Mouse (Mus musculus) right cerebral cortex, postnatal 10 days (tissue): ENCODE results near the gene Spata7.

Experiments
- DNase-seq, 2 experiments: peaks; one replicate each; pipeline ENCODE4 v3.0.0; 2021; ENCODE audit warnings: low spot score in 2 of 2

Gene Spata7

GRCm38 (mm10) chr12:98673879-98674278, 45.9 kb downstream of the Spata7 start:
- no peak for DNase-seq

- DNase-seq, result peak; percentile 82 to 88
Observed at GRCm38 (mm10) chr12:98674627-98675143, 46.7 kb downstream of the Spata7 start.

DNA sequence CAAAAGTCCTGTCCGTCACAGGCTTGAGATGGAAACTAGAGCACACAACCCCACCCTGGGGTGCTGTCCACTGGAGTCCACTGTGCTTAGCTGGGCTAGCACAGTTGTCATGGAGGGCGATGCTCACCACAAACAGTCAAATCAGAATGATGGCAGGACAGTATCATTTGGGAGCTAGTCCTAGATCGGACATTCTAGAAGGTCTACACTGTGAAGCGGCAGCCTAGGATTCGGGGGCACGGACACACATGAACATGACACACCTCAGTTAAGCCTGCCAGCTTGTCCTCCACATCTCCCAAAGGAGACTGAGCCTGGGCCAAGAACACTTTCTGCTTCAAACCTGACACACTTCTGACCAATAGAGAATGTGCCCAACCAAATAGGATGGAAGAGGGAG, 48.9 kb downstream of the Spata7 start:
- DNase-seq, result no peak

DNA sequence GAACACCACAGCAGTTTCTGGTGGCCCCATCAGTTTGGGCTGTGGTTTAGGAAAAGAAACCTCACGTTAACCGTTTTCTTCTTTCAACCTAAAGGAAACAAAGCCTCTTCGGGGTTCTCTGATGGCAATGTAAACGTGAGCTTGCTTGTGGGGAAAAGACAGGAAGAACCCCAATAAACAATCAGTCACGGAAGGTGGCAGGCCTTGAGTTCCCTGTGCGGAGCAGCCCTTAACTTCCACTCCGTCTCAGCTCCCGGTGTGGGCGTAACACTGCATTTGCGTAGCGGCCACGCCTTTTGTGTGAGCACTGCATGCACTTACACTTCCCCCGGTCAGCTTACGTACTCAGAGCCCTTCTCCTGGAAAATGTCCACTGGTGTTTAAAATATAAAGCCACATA, 49.4 kb downstream of the Spata7 start:
- DNase-seq, result no peak

DNA sequence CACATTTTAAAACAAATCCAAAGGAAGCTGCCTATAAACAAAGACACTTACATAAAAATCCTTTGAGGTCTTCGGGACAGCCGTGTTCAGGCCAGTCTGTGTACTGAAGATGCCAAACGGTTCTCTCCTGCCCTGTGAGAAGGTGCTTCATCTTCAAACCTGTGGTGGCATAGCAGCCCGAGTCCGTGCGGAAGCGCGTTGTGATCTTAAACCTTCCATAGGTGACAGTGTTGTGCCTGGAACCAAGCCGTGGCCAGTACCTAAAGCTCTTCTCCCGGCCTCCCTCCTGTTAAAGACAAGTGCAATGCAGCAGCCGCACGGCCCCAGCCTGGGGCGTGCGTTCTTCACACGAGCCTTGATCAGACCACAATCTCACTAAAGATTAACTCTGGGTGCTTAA, 51.9 kb downstream of the Spata7 start:
- no peak for DNase-seq

DNA sequence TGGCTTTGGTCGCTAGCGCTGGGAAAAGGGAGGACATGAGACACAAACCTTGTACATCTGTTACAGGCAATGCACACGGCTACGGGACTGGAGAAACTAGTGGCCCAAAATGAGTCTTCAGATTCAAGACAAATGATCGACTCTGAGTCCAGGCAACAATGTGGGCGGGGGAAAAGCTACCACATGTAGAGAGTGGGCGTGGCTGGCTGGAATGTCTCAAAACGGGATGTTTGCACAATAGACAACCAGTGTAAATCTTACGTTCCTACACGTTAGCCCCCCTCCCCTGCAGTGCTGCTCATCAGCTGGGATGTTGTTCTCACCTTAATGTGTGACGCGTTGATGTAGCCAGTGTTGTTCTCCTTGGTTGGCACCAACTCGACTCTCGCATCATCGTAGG, 54.2 kb downstream of the Spata7 start:
- DNase-seq, result no peak

- no peak for DNase-seq
Observed at GRCm38 (mm10) chr12:98683171-98683570, 55.2 kb downstream of the Spata7 start.

DNA sequence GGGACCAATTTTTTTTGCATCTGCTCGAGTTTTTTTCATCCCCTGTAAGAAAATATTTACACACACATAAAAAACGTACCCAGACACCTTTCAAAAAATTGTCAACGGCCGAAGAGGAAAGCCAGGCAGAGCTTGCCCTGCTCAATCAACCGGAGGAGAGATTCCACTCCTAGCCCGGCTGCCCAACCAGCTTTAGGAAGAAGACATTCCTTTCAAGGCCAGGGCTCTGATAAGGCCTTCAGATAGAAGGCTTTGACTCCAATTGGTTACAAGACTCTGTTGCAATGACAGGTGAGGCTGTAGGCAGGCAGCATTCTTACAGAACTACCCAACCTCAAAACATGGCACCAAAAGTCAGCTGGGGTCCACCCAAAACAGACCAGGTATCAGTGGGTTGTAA, 55.6 kb downstream of the Spata7 start:
- no peak for DNase-seq

DNA sequence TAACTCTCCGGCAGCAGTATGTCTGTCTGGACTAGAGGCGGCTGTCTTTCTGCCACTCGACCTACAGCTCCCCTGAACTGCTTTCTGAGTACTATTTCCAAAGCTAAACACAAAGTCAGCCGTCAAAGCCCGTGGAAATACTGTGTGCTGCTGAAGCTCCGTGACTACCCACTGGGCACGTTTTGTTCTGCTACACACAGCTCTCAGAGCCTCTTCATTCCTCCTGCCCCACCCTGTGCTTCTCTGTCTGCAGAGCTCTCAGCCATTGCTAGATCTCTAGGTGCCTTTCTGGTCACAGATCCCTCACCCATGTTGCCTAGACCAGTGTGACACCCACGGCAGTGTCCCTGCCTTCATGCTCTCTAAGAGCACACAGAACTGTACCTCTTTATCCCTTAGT, 62.3 kb downstream of the Spata7 start:
- no peak for DNase-seq

- DNase-seq, result peak in 1 of 2 experiments; percentile 51
Observed at GRCm38 (mm10) chr12:98697202-98697601, 69.2 kb downstream of the Spata7 start.

DNA sequence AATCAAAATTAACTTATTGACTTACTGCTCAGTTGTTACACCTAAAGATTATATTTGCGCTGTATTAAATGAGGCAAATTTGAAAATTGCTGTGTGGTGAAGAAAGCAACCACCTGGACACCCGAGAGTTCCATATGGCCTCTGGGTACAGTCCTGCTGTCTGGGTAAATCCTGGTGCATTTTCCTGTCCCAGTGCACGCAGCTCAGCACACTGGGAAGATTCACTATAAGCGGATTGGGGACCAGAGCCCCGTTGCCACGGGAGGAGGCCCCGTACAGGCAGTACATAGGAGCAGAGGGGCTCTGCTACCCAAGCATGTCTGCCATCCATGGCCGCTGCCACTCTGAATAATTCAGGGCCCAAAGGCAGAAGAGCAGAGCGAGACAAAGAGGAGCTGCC, 73.6 kb downstream of the Spata7 start:
- no peak for DNase-seq

DNA sequence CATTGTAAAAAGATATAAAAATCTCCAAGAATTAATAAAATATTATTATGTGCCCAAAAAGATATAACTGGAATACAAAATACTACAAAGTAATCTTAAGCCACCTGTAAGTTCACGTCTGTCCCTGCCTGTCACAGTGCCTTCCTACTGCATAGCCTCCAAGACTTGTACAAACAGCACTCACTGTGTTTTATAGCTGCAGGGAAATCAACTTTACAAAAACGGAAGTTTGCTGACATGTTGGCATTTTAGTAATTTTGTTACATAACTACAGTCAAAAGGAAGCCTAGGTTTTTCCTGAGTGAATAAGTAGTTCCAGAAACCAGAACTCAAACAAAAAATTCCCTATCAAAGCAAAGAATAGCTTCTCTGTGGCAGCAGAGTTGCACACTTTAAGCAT, 75.6 kb downstream of the Spata7 start:
- no peak for DNase-seq

DNA sequence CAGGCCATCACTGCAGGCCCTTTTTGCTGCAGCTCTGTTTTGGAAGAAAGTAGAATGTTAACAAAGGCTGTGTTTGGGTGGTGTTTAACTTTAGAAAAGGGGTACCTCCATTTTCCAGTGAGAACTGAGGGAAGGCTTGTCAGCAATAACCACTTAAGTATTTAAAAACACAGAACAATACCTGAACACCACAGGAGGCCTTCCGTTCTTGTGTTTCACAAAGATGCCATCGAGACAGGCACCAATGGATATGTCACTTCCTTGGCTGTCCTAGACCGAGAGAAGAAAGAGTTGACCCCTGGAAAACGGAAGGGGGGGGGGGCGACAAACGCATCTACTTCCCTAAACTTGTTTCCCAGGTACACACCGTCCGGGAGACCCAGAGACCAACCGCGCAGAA, 76.0 kb downstream of the Spata7 start:
- DNase-seq, result no peak

DNA sequence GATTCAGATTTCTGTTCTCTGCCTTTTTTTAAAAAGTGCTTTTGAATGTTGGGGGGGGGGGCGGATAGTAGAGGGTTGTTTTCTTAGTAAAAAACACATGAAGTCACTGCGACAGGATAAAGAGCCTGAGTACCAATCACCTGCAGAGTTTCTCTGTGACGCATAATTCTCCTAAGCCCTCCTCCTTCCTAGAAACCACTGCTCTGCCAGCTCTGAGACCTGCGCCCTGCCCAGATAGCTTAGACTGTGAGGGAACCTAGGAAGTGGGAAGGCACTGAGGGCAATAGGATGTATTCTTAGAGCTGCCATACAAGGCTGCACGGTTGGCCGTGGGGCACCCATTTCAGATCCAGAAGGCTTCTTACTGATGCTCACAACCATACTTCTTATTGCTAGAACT, 84.9 kb downstream of the Spata7 start:
- no peak for DNase-seq

- DNase-seq, result no peak
Observed at GRCm38 (mm10) chr12:98713621-98714103, 85.7 kb downstream of the Spata7 start.

- DNase-seq, result no peak
Observed at GRCm38 (mm10) chr12:98714757-98715156, 86.8 kb downstream of the Spata7 start.

DNA sequence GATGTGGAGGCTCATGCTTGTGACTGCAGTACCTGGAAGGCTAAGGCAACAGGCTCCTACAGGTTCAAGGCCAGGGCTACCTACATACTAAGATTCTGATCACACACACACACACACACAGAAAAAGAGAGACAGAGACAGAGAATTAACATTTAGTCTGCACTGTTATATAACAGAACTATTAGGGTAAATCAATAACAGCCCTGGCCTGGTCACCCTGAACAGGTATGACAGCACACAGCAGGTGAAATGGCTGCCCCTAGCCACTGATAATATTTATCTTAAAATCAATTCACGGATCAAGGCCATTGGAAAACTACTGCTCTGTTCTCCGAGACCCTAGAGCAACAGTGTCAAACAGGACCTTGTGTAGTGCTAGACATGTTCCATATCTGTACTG, 88.2 kb downstream of the Spata7 start:
- DNase-seq, result no peak
